In the genomic region with DNA sequence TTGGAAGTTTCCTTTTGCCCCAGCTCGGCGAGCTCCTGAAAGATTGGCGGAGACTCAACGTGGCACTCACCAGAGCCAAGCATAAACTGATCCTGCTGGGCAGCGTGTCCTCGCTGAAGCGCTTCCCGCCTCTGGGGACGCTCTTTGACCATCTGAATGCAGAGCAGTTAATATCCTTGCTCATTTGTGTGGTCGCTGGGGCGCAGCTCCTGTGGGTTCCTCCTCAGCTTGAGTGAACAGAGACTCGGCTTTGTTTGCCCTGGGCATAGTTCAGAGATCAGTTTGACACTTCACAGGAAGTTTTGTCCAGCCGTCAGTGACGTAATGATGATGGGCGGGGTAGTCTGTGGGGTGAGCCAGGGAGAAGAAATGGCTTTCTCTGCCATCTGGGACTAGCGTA, we compare ENCODE assay signal across 11 mouse cellular contexts. TPM values are rescaled to one million over a fixed set of nuclear protein-coding genes. Genes with fewer than 3 reads are reported as not detected.
DNase-seq lines count a peak whose midpoint lies in the region; ATAC-seq and TF ChIP-seq lines count a peak whose summit lies in the region.
"Had no signal": no experiment of that assay in that cellular context is flagged by ENCODE, and none has a peak within 500 bp of the region (broad histone marks: within the 10 kb centered on the region; RNA-seq: fewer than 3 reads in every experiment).

No protein-coding gene starts in this region.

- TF ChIP-seq CTCF in hindbrain, postnatal 0 days (IDR thresholded peaks at IDR 0.05; ENCODE audit: low read depth): peak; percentile 45
- TF ChIP-seq CTCF in liver, adult 2 months (IDR thresholded peaks at IDR 0.05; ENCODE audit: low read depth, low read length): peak; percentile 63

- 36% methylated on average over 16 of the region's 16 CpGs for WGBS in hindbrain, postnatal 0 days
- 45% methylated on average over 16 of the region's 16 CpGs for WGBS in hindbrain, embryonic 14.5 days
- WGBS in embryonic facial prominence, embryonic 10.5 days: 63% methylated on average over 16 of the region's 16 CpGs
- 20% methylated on average over 16 of the region's 16 CpGs for WGBS in liver, adult 2 months

- H3K4me3 ChIP-seq in hindbrain, postnatal 0 days (ENCODE audit: low read length): no peak overlapping the region
- no peak overlapping the region for H3K4me3 ChIP-seq in hindbrain, embryonic 14.5 days (replicated peaks; ENCODE audit: low read length)
- no peak overlapping the region for H3K4me3 ChIP-seq in embryonic facial prominence, embryonic 10.5 days
- H3K4me3 ChIP-seq in liver, adult 2 months (ENCODE audit: insufficient read depth, low read depth, low read length): peak overlapping the region; percentile 54
- H3K4me3 ChIP-seq: forebrain, embryonic 10.5 days; hindbrain, embryonic 12.5 days had no signal

- H3K9me3 ChIP-seq in hindbrain, postnatal 0 days (ENCODE audit: low read length): no peaks in the 10 kb centered on the region
- no peaks in the 10 kb centered on the region for H3K9me3 ChIP-seq in hindbrain, embryonic 14.5 days (ENCODE audit: control insufficient read depth, low read length)
- no peaks in the 10 kb centered on the region for H3K9me3 ChIP-seq in embryonic facial prominence, embryonic 10.5 days
- H3K9me3 ChIP-seq: forebrain, embryonic 10.5 days; hindbrain, embryonic 12.5 days had no signal

- H3K27me3 ChIP-seq in hindbrain, postnatal 0 days (ENCODE audit: insufficient read depth, low read length): no peaks in the 10 kb centered on the region
- no peaks in the 10 kb centered on the region for H3K27me3 ChIP-seq in hindbrain, embryonic 14.5 days (ENCODE audit: control insufficient read depth, insufficient read depth, low read length)
- H3K27me3 ChIP-seq in embryonic facial prominence, embryonic 10.5 days (replicated peaks; ENCODE audit: low read depth, poor library complexity, severe bottlenecking): no peaks in the 10 kb centered on the region
- no peaks in the 10 kb centered on the region for H3K27me3 ChIP-seq in liver, adult 2 months (ENCODE audit: control insufficient read depth, insufficient read depth, low read length)
- H3K27me3 ChIP-seq: hindbrain, embryonic 12.5 days had no signal

- peak; percentile 25; the same call in 1 of the 2 replicates for TF ChIP-seq POLR2A in liver, adult 2 months (IDR thresholded peaks at IDR 0.05; ENCODE audit: extremely low read depth, insufficient read depth, low read length)

- peak; percentile 63 for DNase-seq in hindbrain, postnatal 0 days (ENCODE audit: low spot score)
- no peak for DNase-seq in hindbrain, embryonic 14.5 days (ENCODE audit: low spot score)
- DNase-seq in Muller cell, postnatal 12 days (ENCODE audit: inconsistent ontology term): peak; percentile 77
- DNase-seq in embryonic facial prominence, embryonic 10.5 days (ENCODE audit: low spot score): peak; percentile 14
- peak; percentile 93 for DNase-seq in liver, adult 2 months (ENCODE audit: extremely low read depth, low read depth, low spot score)
- no peak for DNase-seq in adrenal gland, postnatal 10 days
- no peak for DNase-seq in adrenal gland, postnatal 36 days
- no peak for DNase-seq in urinary bladder, postnatal 10 days (ENCODE audit: low spot score)
- DNase-seq: adrenal gland, adult 2 months had no signal

- H3K4me2 ChIP-seq in hindbrain, postnatal 0 days (ENCODE audit: low read depth, low read length): no peak overlapping the region
- no peak overlapping the region for H3K4me2 ChIP-seq in hindbrain, embryonic 14.5 days (replicated peaks)
- H3K4me2 ChIP-seq: hindbrain, embryonic 12.5 days had no signal

- H3K4me1 ChIP-seq in hindbrain, postnatal 0 days (ENCODE audit: insufficient read depth, low read length): no peaks in the 10 kb centered on the region
- no peaks in the 10 kb centered on the region for H3K4me1 ChIP-seq in hindbrain, embryonic 14.5 days (replicated peaks; ENCODE audit: control insufficient read depth, insufficient read depth, low read length)
- H3K4me1 ChIP-seq in embryonic facial prominence, embryonic 10.5 days: no peaks in the 10 kb centered on the region
- H3K4me1 ChIP-seq in liver, adult 2 months (ENCODE audit: control insufficient read depth, insufficient read depth, low read length): peaks cover 6% of the 10 kb centered on the region
- H3K4me1 ChIP-seq: forebrain, embryonic 10.5 days; hindbrain, embryonic 12.5 days had no signal

- H3K9ac ChIP-seq in hindbrain, postnatal 0 days (replicated peaks; ENCODE audit: low read length): no peak overlapping the region
- no peak overlapping the region for H3K9ac ChIP-seq in hindbrain, embryonic 14.5 days
- peak overlapping the region; percentile 27 for H3K9ac ChIP-seq in liver, adult 2 months (ENCODE audit: low read depth, low read length)
- H3K9ac ChIP-seq: hindbrain, embryonic 12.5 days had no signal

- peak; percentile 73 for ATAC-seq in hindbrain, postnatal 0 days
- no peak; the same call in 1 of the 2 replicates for ATAC-seq in hindbrain, embryonic 14.5 days (ENCODE audit: low FRiP score)

- peaks cover 7% of the 10 kb centered on the region; the same call in 1 of the 2 replicates for H3K79me2 ChIP-seq in liver, adult 2 months (ENCODE audit: control insufficient read depth, insufficient read depth, low read length)

- H3K27ac ChIP-seq in hindbrain, postnatal 0 days: no peak overlapping the region
- H3K27ac ChIP-seq in hindbrain, embryonic 14.5 days: no peak overlapping the region
- H3K27ac ChIP-seq in embryonic facial prominence, embryonic 10.5 days (replicated peaks): no peak overlapping the region
- peak overlapping the region; percentile 84 for H3K27ac ChIP-seq in liver, adult 2 months (replicated peaks; ENCODE audit: insufficient read depth, low read depth, low read length)
- H3K27ac ChIP-seq: forebrain, embryonic 10.5 days; hindbrain, embryonic 12.5 days had no signal

- H3K36me3 ChIP-seq in hindbrain, postnatal 0 days (ENCODE audit: insufficient read depth, low read length): peaks cover 8% of the 10 kb centered on the region; the same call in 1 of the 2 replicates
- H3K36me3 ChIP-seq in hindbrain, embryonic 14.5 days (replicated peaks; ENCODE audit: control insufficient read depth, insufficient read depth): peaks cover 21% of the 10 kb centered on the region
- peaks cover 91% of the 10 kb centered on the region for H3K36me3 ChIP-seq in embryonic facial prominence, embryonic 10.5 days (replicated peaks)
- peaks cover 2% of the 10 kb centered on the region; the same call in 1 of the 2 replicates for H3K36me3 ChIP-seq in liver, adult 2 months (ENCODE audit: control insufficient read depth, insufficient read depth, low read length)

RNA-seq across cellular contexts. Expression of gene Rufy2, which starts 8.2 kb away (rescaled TPM):
- total RNA-seq in hindbrain, postnatal 0 days (2014; rRNA removed): 25.3 and 25.5 TPM in 2 replicates
- polyA plus RNA-seq in hindbrain, postnatal 0 days (2015; fragmentation: Nextera tagmentation; extraction: Ambion mirVana): 57.2 and 61.9 TPM in 2 replicates
- 58.5 and 59.6 TPM in 2 replicates for polyA plus RNA-seq in hindbrain, embryonic 14.5 days (2014; fragmentation: Nextera tagmentation; extraction: Ambion mirVana)
- polyA plus RNA-seq in embryonic facial prominence, embryonic 10.5 days (2016; fragmentation: Nextera tagmentation; extraction: Ambion mirVana): 25.0 and 25.4 TPM in 2 replicates
- 2.9 and 3.8 TPM in 2 replicates for total RNA-seq in liver, adult 2 months (2014; rRNA removed)
- 0.78 and 0.83 TPM in 2 replicates for polyA plus RNA-seq in liver, adult 2 months (2012; rRNA removed)
- total RNA-seq in adrenal gland, postnatal 10 days (2021): 10 to 100 TPM; 14.8 to 30.7 TPM
- total RNA-seq in adrenal gland, postnatal 36 days (2021): 10 to 100 TPM; 13.2 to 18.8 TPM

RNA-seq across cellular contexts. Expression of gene Dna2, which starts 25.0 kb away (rescaled TPM):
- 2.7 and 6.1 TPM in 2 replicates for total RNA-seq in hindbrain, postnatal 0 days (2014; rRNA removed)
- 3.7 and 3.8 TPM in 2 replicates for polyA plus RNA-seq in hindbrain, postnatal 0 days (2015; fragmentation: Nextera tagmentation; extraction: Ambion mirVana)
- 3.1 and 4.6 TPM in 2 replicates for polyA plus RNA-seq in hindbrain, embryonic 14.5 days (2014; fragmentation: Nextera tagmentation; extraction: Ambion mirVana)
- polyA plus RNA-seq in embryonic facial prominence, embryonic 10.5 days (2016; fragmentation: Nextera tagmentation; extraction: Ambion mirVana): 37.1 and 39.1 TPM in 2 replicates
- 6.4 and 11.2 TPM in 2 replicates for total RNA-seq in liver, adult 2 months (2014; rRNA removed)
- polyA plus RNA-seq in liver, adult 2 months (2012; rRNA removed): 4.9 and 6.5 TPM in 2 replicates
- total RNA-seq in adrenal gland, postnatal 10 days (2021): 1 to 10 TPM; 3.7 to 6.7 TPM
- total RNA-seq in adrenal gland, postnatal 36 days (2021): 1 to 10 TPM; 1.2 to 1.7 TPM

RNA-seq across cellular contexts. Expression of gene Slc25a16, which starts 51.4 kb away (rescaled TPM):
- total RNA-seq in hindbrain, postnatal 0 days (2014; rRNA removed): 15.7 and 23.1 TPM in 2 replicates
- 13.7 and 15.4 TPM in 2 replicates for polyA plus RNA-seq in hindbrain, postnatal 0 days (2015; fragmentation: Nextera tagmentation; extraction: Ambion mirVana)
- 14.4 and 17.0 TPM in 2 replicates for polyA plus RNA-seq in hindbrain, embryonic 14.5 days (2014; fragmentation: Nextera tagmentation; extraction: Ambion mirVana)
- polyA plus RNA-seq in embryonic facial prominence, embryonic 10.5 days (2016; fragmentation: Nextera tagmentation; extraction: Ambion mirVana): 8.1 and 9.4 TPM in 2 replicates
- total RNA-seq in liver, adult 2 months (2014; rRNA removed): 41.8 and 42.8 TPM in 2 replicates
- 49.0 and 66.2 TPM in 2 replicates for polyA plus RNA-seq in liver, adult 2 months (2012; rRNA removed)
- total RNA-seq in adrenal gland, postnatal 10 days (2021): 10 to 100 TPM; 41.5 to 45.3 TPM
- total RNA-seq in adrenal gland, postnatal 36 days (2021): 10 to 100 TPM; 33.5 to 49.0 TPM

RNA-seq across cellular contexts. Expression of gene Hnrnph3, which starts 52.2 kb away (rescaled TPM):
- 5.4 and 9.4 TPM in 2 replicates for total RNA-seq in hindbrain, postnatal 0 days (2014; rRNA removed)
- polyA plus RNA-seq in hindbrain, postnatal 0 days (2015; fragmentation: Nextera tagmentation; extraction: Ambion mirVana): 77.7 and 83.9 TPM in 2 replicates
- polyA plus RNA-seq in hindbrain, embryonic 14.5 days (2014; fragmentation: Nextera tagmentation; extraction: Ambion mirVana): 75.0 and 76.8 TPM in 2 replicates
- polyA plus RNA-seq in embryonic facial prominence, embryonic 10.5 days (2016; fragmentation: Nextera tagmentation; extraction: Ambion mirVana): 179 and 180 TPM in 2 replicates
- total RNA-seq in liver, adult 2 months (2014; rRNA removed): 12.9 and 14.4 TPM in 2 replicates
- polyA plus RNA-seq in liver, adult 2 months (2012; rRNA removed): 3.9 and 4.5 TPM in 2 replicates
- total RNA-seq in adrenal gland, postnatal 10 days (2021): 10 to 100 TPM; 36.4 to 51.7 TPM
- total RNA-seq in adrenal gland, postnatal 36 days (2021): 10 to 100 TPM; 39.1 to 54.9 TPM

RNA-seq across cellular contexts. Expression of gene Pbld2, which starts 52.3 kb away (rescaled TPM):
- 0.47 and 1.7 TPM in 2 replicates for total RNA-seq in hindbrain, postnatal 0 days (2014; rRNA removed)
- polyA plus RNA-seq in hindbrain, postnatal 0 days (2015; fragmentation: Nextera tagmentation; extraction: Ambion mirVana): 0.60 and 1.4 TPM in 2 replicates
- polyA plus RNA-seq in hindbrain, embryonic 14.5 days (2014; fragmentation: Nextera tagmentation; extraction: Ambion mirVana): 0.46 and 0.59 TPM in 2 replicates
- polyA plus RNA-seq in embryonic facial prominence, embryonic 10.5 days (2016; fragmentation: Nextera tagmentation; extraction: Ambion mirVana): 0.75 and 1.1 TPM in 2 replicates
- total RNA-seq in liver, adult 2 months (2014; rRNA removed): 115 and 119 TPM in 2 replicates
- polyA plus RNA-seq in liver, adult 2 months (2012; rRNA removed): 90.8 and 106 TPM in 2 replicates
- 1 to 10 TPM; 3.2 to 6.4 TPM for total RNA-seq in adrenal gland, postnatal 10 days (2021)
- 1 to 10 TPM; 4.0 to 5.3 TPM for total RNA-seq in adrenal gland, postnatal 36 days (2021)

Comparison
In these comparisons a context has a peak if more than half of its experiments do, and no peak if none do; other contexts are left out.
1. DNase-seq: peak in hindbrain, postnatal 0 days (single experiment), Muller cell, postnatal 12 days (single experiment), embryonic facial prominence, embryonic 10.5 days (single experiment) and liver, adult 2 months (single experiment); none in hindbrain, embryonic 14.5 days (single experiment), adrenal gland, postnatal 10 days (single experiment), adrenal gland, postnatal 36 days (0 of 2) and urinary bladder, postnatal 10 days (single experiment).